Mouse (Mus musculus) limb, embryonic 10.5 days (tissue): ENCODE results near the gene Cask. TPM values are rescaled to one million over a fixed set of nuclear protein-coding genes. Genes with fewer than 3 reads are reported as not detected.

ENCODE experiments used
- DNase-seq: peaks from one replicate; pipeline ENCODE4 v3.0.0-alpha.2; 2017; ENCODE audit warnings: low spot score
- H3K27ac ChIP-seq: fragments of 300-500 bp; sonication (generic); 2 replicates; pipeline ENCODE4 v1.5.1; 2016; ENCODE audit warnings: mild to moderate bottlenecking
- H3K27me3 ChIP-seq: fragments of 300-500 bp; sonication (generic); 2 replicates; pipeline ENCODE4 v1.6.1; 2016; ENCODE audit warnings: low read depth, mild to moderate bottlenecking; ENCODE audit not compliant: poor library complexity, severe bottlenecking
- H3K36me3 ChIP-seq: fragments of 300-500 bp; sonication (generic); 2 replicates; pipeline ENCODE4 v1.6.1; 2016; ENCODE audit warnings: mild to moderate bottlenecking, moderate library complexity
- H3K4me1 ChIP-seq: fragments of 300-500 bp; sonication (generic); 2 replicates; pipeline ENCODE4 v1.6.1; 2016
- H3K4me3 ChIP-seq: fragments of 300-500 bp; sonication (generic); 2 replicates; pipeline ENCODE4 v1.5.1; 2016; ENCODE audit warnings: mild to moderate bottlenecking, moderate library complexity
- H3K9me3 ChIP-seq: fragments of 300-500 bp; sonication (generic); replicated peaks from 2 replicates; pipeline ENCODE4 v1.6.1; 2016; ENCODE audit warnings: mild to moderate bottlenecking
- WGBS: fragments of 180-500 bp; shearing (Covaris S2); methylation state at CpG from one replicate; pipeline ENCODE4 v1.1.7; 2016; 5-methylcytosine and 5-hydroxymethylcytosine counted together
- polyA plus RNA-seq: library from polyadenylated mRNA; unstranded; fragments of >200 nt; fragmentation: Nextera tagmentation; extraction: Ambion mirVana; gene quantifications from 2 replicates; pipeline ENCODE4 v1.2.1, GENCODE M21; 2016

The Cask gene
- polyA plus RNA-seq, 1 experiment from 2014 or later = 11.7 TPM

DNA sequence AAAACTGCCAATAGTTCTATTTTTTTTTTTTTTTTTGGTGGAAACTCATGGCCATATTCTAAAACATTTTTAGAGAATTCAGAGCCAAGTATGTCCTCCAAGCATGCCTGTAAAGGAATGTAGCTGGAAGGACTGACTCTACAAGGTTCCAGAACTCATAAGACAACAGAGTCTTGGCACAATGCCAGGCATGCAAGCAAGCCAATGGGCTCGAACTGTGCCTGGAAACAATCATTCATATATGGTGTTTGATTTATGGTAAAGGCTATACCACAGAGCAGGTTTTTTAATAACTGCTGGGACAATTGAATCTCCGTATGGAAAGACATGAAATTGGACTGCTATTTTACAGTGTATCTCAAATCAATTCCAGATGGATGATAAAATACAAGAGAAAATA lies 146.1 kb downstream of the Cask start:
- DNase-seq = no peak
- no peaks in the 10 kb centered on the region for H3K9me3 ChIP-seq
- no peaks in the 10 kb centered on the region for H3K4me1 ChIP-seq
- H3K4me3 ChIP-seq = no peak overlapping the region
- H3K27ac ChIP-seq = no peak overlapping the region
- H3K27me3 ChIP-seq = no peaks in the 10 kb centered on the region
- WGBS = 65% methylated on average over 2 of the region's 2 CpGs
- no peaks in the 10 kb centered on the region for H3K36me3 ChIP-seq

DNA sequence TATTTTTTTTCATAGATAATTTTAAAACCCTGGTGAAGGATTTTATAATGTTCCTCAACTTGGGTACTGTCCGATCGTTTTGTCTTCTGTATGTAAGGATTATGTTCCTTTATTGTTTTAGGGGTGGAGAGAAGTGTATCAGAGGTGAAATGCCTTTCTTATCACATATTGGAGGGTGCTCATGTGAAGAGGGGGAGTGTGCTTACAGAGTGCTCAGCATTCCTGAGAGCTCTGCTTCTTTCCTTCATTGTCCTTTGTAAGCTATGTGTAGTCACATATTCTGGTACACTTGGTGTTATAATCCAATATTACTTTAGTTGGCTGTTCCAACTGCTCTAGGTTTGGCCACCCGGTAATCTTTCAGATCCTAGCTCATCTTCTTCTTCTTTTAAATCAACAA lies 150.5 kb downstream of the Cask start:
- no peak overlapping the region for H3K4me3 ChIP-seq
- 94% methylated on average over 3 of the region's 3 CpGs for WGBS
- DNase-seq = no peak
- H3K27ac ChIP-seq = no peak overlapping the region
- no peaks in the 10 kb centered on the region for H3K27me3 ChIP-seq
- no peaks in the 10 kb centered on the region for H3K4me1 ChIP-seq
- no peaks in the 10 kb centered on the region for H3K9me3 ChIP-seq
- H3K36me3 ChIP-seq = no peaks in the 10 kb centered on the region

DNA sequence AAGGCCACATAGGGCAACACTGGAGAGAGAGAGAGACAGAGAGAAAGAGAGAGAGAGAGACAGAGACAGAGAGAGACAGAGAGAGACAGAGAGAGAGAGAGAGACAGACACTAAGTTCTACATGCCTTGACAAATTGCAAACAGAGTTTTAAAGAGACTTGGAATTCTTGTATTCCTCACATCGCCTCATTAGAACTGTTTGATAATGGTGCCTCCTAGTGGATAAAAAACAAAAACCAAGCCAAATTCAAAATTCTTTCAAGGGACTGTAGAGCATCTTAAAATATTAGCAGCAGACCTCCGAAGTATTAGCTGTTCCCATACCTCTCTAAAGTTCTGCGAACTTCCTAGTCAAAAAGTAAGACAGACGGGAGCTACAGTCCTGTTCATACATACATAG lies 159.3 kb downstream of the Cask start:
- H3K4me1 ChIP-seq = no peaks in the 10 kb centered on the region
- H3K4me3 ChIP-seq = no peak overlapping the region
- no peaks in the 10 kb centered on the region for H3K9me3 ChIP-seq
- H3K27ac ChIP-seq = no peak overlapping the region
- H3K27me3 ChIP-seq = no peaks in the 10 kb centered on the region
- 87% methylated on average over 4 of the region's 4 CpGs for WGBS
- no peaks in the 10 kb centered on the region for H3K36me3 ChIP-seq
- no peak for DNase-seq

DNA sequence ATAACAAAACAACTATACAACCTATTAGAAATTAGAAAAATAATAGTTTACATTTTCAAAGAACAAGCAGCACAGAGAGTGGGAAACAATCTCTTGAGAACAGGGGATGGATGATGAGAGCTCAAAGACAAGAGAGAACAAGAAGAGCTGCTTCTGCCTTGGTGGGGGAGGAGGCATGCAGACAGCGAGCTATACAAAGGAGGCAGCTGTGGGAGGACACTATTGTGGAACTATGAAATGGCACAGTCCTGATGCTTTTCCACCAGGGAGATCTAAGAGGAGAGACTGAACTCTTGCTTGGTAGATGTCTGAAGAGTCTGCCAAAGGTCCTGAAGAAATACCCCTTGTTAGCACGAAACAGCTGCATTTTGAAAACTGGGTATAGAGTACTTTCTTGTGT lies 162.8 kb downstream of the Cask start:
- Histone ChIP-seq H3K36me3 (no peaks in the 10 kb centered on the region), H3K4me3 (no peak overlapping the region), H3K27me3 (no peaks in the 10 kb centered on the region), H3K27ac (no peak overlapping the region), H3K4me1 (no peaks in the 10 kb centered on the region), H3K9me3 (no peaks in the 10 kb centered on the region)
- DNase-seq = no peak
- 94% methylated on average over 2 of the region's 2 CpGs for WGBS

DNA sequence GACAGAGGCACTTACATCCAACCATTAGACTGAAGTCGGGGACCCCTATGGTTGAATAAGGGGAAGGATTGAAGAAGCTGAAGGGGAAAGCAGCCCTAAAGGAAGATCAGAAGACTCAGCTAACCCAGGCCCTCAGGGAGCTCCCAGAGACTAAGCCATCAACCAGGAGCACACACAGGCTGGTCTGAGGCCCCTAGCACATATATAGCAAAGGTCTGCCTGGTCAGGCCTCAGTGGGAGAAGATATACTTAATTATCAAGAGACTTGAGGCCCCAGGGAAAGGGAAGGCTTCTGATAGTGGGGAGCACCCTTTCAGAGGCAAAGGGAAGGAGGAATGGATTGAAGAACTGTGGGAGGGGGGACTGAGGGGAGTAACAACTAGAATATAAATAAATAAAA lies 164.6 kb downstream of the Cask start:
- H3K4me3 ChIP-seq = no peak overlapping the region
- H3K27ac ChIP-seq = no peak overlapping the region
- no peaks in the 10 kb centered on the region for H3K36me3 ChIP-seq
- DNase-seq = no peak
- H3K27me3 ChIP-seq = no peaks in the 10 kb centered on the region
- no peaks in the 10 kb centered on the region for H3K4me1 ChIP-seq
- 86% methylated on average over 1 of the region's 1 CpGs for WGBS
- no peaks in the 10 kb centered on the region for H3K9me3 ChIP-seq

DNA sequence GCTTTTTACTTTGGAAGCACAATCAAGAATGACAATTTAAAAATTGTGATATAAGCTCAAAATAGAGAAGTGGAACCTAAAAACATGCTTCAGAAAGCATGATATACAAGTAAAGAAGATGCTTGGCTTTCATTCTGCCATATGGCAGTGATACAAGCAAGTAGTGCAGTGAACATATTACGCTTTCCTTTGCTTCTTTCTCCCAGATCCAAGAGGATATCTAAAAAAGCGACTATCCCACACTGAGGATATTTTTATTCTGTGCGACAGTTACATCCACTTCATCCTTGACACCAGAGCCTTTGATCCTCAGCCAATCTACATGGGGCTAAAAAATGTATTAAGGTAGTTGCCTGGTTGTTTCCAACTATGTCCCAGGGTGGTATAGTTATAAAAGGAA lies 169.4 kb downstream of the Cask start:
- H3K36me3 ChIP-seq = no peaks in the 10 kb centered on the region
- no peak overlapping the region for H3K4me3 ChIP-seq
- no peak overlapping the region for H3K27ac ChIP-seq
- no peaks in the 10 kb centered on the region for H3K27me3 ChIP-seq
- no peaks in the 10 kb centered on the region for H3K9me3 ChIP-seq
- no peaks in the 10 kb centered on the region for H3K4me1 ChIP-seq
- 95% methylated on average over 3 of the region's 3 CpGs for whole genome bisulfite sequencing
- DNase-seq = no peak

DNA sequence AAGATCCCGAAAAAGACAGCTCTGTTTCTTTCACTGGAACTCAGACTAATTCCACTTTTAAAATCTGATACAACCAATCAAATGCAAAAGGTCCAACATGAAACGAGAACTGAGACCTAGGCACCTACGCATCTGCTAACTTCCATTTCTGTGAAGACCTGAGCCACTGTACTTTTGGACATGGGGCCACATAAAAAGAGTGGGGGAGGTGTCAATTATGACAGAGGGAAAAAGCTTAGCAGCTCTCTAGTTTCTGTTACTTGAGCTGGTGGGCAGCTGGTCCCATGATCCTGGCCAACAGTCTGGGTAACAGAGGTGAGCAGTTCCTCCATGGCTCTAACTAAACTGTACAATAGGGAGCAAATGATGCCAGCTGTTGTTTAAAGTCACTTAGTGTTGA lies 178.2 kb downstream of the Cask start:
- no peaks in the 10 kb centered on the region for H3K9me3 ChIP-seq
- H3K4me3 ChIP-seq = no peak overlapping the region
- 97% methylated on average over 3 of the region's 3 CpGs for WGBS
- H3K4me1 ChIP-seq = no peaks in the 10 kb centered on the region
- no peak overlapping the region for H3K27ac ChIP-seq
- H3K36me3 ChIP-seq = no peaks in the 10 kb centered on the region
- no peak for DNase-seq
- peaks cover 4% of the 10 kb centered on the region for H3K27me3 ChIP-seq

DNA sequence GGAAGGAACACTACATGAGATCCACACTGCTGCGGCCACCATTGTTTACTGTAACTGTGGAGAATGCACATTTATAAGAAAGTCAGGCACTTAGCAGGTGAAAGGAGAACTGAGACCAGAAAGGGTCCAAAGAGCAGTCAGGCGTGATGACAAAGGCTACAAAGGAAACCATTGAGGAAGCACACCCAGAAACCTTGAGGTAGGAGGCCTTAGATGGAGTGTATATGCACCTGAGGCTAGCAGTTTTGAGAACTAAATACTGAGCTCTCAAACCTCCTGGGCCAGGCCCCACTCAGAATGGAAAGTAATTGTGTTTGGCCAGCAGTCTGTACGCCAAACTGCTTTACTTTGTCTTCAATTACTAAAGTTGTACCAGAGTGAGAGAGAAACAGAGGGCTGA lies 180.8 kb downstream of the Cask start:
- Histone ChIP-seq H3K4me3 (no peak overlapping the region), H3K27ac (no peak overlapping the region)
- WGBS = 89% methylated on average over 3 of the region's 3 CpGs

DNA sequence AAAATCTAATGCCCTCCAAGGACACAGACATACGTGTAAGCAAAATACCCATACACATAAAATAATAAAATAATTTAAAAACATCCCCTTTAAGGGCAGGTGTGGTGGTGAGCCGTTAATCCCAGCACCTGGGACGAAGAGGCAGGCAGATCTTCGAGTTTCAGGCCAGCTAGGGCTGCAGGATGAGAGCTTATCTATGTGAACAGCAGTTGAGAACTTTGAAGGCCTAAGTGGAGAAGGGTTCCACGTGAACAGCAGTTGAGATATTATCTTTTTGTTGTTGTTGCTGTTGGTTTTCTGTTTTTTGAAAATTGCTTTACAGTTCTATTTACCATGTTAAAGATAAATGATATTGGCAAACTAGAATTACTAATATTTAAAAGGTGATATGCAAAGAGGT lies 182.3 kb downstream of the Cask start:
- Histone ChIP-seq H3K4me3 (no peak overlapping the region), H3K36me3 (no peaks in the 10 kb centered on the region)

More for the DNA sequence above, 180.8 kb downstream of the Cask start:
- H3K36me3 ChIP-seq = no peaks in the 10 kb centered on the region
- H3K27me3 ChIP-seq = peaks cover 4% of the 10 kb centered on the region
- H3K4me1 ChIP-seq = no peaks in the 10 kb centered on the region
- DNase-seq = no peak
- no peaks in the 10 kb centered on the region for H3K9me3 ChIP-seq

DNA sequence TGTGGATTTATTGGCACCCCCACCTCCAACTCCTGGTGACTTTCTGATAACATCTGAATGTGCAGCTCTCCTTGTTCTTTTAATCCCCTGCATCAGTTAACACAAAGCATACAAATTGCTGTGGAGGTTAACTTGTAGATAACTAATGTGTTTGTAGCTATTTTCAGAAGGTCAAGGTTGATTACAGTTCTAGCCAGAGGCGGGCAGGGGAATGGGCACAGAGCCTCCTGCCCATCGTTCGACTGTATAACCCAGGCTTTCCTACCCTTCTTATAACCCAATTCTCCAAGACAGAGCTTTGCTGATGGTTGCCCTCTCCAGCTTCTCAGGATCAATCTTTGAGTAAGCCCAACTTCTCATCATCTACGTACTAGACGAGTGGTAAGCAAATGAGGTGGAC lies 190.1 kb downstream of the Cask start, which contains the start of gene Gpr82:
Gene Gpr82, plus strand, starts transcription at position 301 of the 400 bp plus-strand sequence.
- 97% methylated on average over 5 of the region's 5 CpGs for WGBS
- Histone ChIP-seq H3K9me3 (no peaks in the 10 kb centered on the region), H3K4me3 (no peak within 1 kb of the TSS), H3K27me3 (peaks cover 4% of the 10 kb centered on the region; the same call in 1 of the 2 replicates), H3K36me3 (no peaks in the 10 kb centered on the region), H3K4me1 (no peaks in the 10 kb centered on the region), H3K27ac (no peak within 1 kb of the TSS)
- no peak for DNase-seq

More for the DNA sequence above, 182.3 kb downstream of the Cask start:
- Histone ChIP-seq H3K4me1 (no peaks in the 10 kb centered on the region), H3K27me3 (peaks cover 4% of the 10 kb centered on the region), H3K27ac (no peak overlapping the region), H3K9me3 (no peaks in the 10 kb centered on the region)
- 84% methylated on average over 5 of the region's 5 CpGs for WGBS
- DNase-seq = no peak

DNA sequence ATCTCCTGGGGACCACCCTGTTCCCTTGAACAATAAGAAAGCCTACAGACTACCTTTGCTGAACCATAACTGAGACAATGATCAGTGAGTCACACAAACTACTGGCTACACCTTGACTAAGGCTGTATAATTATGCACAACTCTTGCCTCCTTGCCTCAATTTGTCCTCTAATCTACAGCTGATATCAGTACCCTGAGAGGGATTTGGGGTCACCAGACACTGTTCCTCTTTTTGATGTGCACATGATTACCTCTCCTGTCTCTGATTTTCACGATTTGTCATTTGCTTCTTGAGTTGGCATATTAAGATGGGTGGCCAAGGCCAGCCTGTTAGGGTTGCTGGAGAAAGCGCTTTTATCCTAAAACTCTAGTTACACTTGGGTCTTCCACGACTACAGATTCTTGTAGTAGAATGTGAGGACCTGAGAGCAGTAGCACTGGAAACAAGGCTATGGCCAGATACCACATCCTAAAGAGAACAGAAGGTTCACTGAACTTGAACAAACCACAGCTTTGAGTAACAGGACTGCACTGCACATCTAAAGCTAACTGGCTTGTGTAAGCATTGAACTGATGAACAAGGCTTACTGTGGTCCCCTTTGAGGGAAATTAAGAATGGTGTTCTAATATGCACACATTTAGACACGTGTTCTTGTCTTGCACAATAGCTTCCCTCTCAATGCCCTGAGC lies 191.8 kb downstream of the Cask start:
- Histone ChIP-seq H3K27me3 (peaks cover 14% of the 10 kb centered on the region), H3K27ac (no peak overlapping the region), H3K36me3 (no peaks in the 10 kb centered on the region), H3K4me3 (no peak overlapping the region), H3K9me3 (no peaks in the 10 kb centered on the region), H3K4me1 (no peaks in the 10 kb centered on the region)
- 77% methylated on average over 4 of the region's 4 CpGs for WGBS
- DNase-seq = no peak

DNA sequence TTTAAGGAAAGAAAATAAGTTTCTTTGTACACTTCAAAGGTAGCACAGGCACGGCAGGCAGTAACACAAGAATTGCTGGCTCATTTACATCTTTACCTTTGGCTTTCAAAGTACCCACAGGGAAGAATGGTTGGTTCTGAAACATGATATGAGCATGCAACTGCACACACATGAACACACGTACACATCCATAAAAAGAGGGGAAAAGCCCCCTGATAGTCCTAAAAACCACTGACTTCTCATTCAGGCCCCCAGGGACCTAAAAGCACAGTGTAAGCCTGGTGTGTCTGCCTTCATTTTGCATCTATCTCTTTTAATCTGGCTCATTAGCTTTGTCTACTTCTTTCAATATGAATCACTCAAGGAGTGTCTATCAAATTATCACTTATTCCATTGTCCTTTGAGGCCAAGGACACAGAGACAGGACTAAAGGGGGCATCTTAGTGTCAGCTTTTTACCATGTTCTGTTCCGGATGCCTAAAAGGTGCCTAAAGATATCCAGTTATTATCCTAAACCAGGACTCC lies 192.5 kb downstream of the Cask start:
- Histone ChIP-seq H3K4me1 (no peaks in the 10 kb centered on the region), H3K27ac (no peak overlapping the region), H3K4me3 (no peak overlapping the region), H3K9me3 (no peaks in the 10 kb centered on the region), H3K27me3 (peaks cover 14% of the 10 kb centered on the region), H3K36me3 (no peaks in the 10 kb centered on the region)
- WGBS = 87% methylated on average over 3 of the region's 3 CpGs
- DNase-seq = no peak

DNA sequence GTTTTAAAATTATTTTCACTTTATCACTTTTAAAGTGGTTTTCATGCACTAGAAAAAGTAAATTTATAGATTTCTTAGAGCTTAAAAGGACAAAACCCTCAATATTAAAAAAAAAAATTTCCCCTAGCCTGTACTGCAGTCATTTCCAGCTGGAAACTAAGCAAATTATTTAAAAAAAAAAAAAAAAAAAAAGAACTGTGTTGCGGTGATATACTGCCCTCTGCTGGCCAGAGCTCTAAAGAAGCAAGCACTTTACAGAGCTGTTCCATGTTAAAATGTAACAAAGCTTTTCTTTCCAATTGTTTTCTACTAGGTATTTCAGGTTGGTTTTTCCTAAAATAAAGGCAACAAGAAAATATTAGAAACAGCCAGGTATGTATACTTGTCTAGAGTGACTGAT lies 194.4 kb downstream of the Cask start:
- H3K36me3 ChIP-seq = no peaks in the 10 kb centered on the region
- 14% methylated on average over 1 of the region's 1 CpGs for WGBS
- DNase-seq = peak; percentile 34
- no peaks in the 10 kb centered on the region for H3K9me3 ChIP-seq
- no peaks in the 10 kb centered on the region for H3K4me1 ChIP-seq
- H3K4me3 ChIP-seq = no peak overlapping the region
- peaks cover 21% of the 10 kb centered on the region for H3K27me3 ChIP-seq
- no peak overlapping the region for H3K27ac ChIP-seq

DNA sequence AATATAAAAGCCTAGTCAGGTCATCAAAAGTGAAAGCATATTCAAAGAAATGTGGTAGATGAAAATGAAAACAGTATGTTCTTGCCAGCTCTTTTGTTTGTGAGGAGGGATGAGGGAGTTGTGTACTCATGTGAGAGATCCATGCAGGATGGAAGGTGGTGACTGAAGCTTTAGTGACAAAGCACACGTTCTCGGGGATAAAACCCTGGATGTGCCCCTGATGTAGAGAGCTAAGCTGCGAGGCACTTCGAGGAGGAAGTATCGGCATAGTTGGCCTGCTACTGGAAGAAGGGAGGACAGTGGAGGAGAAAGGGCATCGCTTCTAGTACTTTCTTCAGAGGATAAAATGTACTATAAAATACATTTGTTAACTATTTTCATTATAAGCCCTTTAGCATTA lies 195.3 kb downstream of the Cask start:
- no peak overlapping the region for H3K4me3 ChIP-seq
- DNase-seq = no peak
- no peaks in the 10 kb centered on the region for H3K36me3 ChIP-seq
- H3K9me3 ChIP-seq = no peaks in the 10 kb centered on the region
- WGBS = 81% methylated on average over 6 of the region's 6 CpGs
- H3K27ac ChIP-seq = no peak overlapping the region
- no peaks in the 10 kb centered on the region for H3K4me1 ChIP-seq
- peaks cover 21% of the 10 kb centered on the region for H3K27me3 ChIP-seq
